Mouse (Mus musculus) cortical plate, adult 2 months (tissue): Measurements from ENCODE around the gene E030018B13Rik. TPM values are rescaled to one million over a fixed set of nuclear protein-coding genes. Genes with fewer than 3 reads are reported as not detected.
A peak's percentile ranks its signal among the peaks of the same experiment; 100 is the strongest.

ENCODE experiments used
- H3K27ac ChIP-seq: fragments of 200-500 bp; 2 replicates; pipeline ENCODE4 v1.5.1; 2012; ENCODE audit warnings: low read length, control low read depth, inconsistent platforms; ENCODE audit not compliant: insufficient read depth
- H3K4me1 ChIP-seq: fragments of 200-500 bp; 2 replicates; pipeline ENCODE4 v1.6.1; 2011; ENCODE audit warnings: low read length; ENCODE audit not compliant: control insufficient read depth, insufficient read depth
- H3K4me3 ChIP-seq: fragments of 200-500 bp; 2 replicates; pipeline ENCODE4 v1.5.1; 2011; ENCODE audit warnings: mild to moderate bottlenecking, low read length, control low read depth; ENCODE audit not compliant: insufficient read depth
- CTCF ChIP-seq: fragments of 200-500 bp; IDR thresholded peaks from 2 replicates; pipeline ENCODE4 v1.5.1; 2011; ENCODE audit warnings: mild to moderate bottlenecking, control low read depth, low read length; ENCODE audit not compliant: insufficient read depth; ENCODE audit errors: extremely low read depth
- POLR2A ChIP-seq: fragments of 200-500 bp; IDR thresholded peaks from 2 replicates; pipeline ENCODE4 v1.6.1; 2011; ENCODE audit warnings: mild to moderate bottlenecking, low read length, control low read depth; ENCODE audit not compliant: insufficient read depth; ENCODE audit errors: extremely low read depth
- polyA plus RNA-seq: library from polyadenylated mRNA; depleted of rRNA; stranded (reverse); fragments of >200 nt; gene quantifications from 2 replicates; pipeline ENCODE4 v1.2.3, GENCODE M21; 2012

The E030018B13Rik gene
- polyA plus RNA-seq, 1 experiment = not detected

GRCm38 (mm10) chr7:63936188-63936985 lies 19.7 kb downstream of the E030018B13Rik start:
- Histone ChIP-seq H3K4me3 (peak overlapping the region; percentile 75), H3K4me1 (peaks cover 5% of the 10 kb centered on the region), H3K27ac (peak overlapping the region; percentile 99)
- TF ChIP-seq CTCF (peak; percentile 34; the same call in 1 of the 2 replicates), POLR2A (no peak)

GRCm38 (mm10) chr7:63936986-63937235 lies 20.3 kb downstream of the E030018B13Rik start:
- no peak for TF ChIP-seq POLR2A
- TF ChIP-seq CTCF = no peak
- H3K4me1 ChIP-seq = peaks cover 5% of the 10 kb centered on the region
- peak overlapping the region; percentile 75 for H3K4me3 ChIP-seq
- H3K27ac ChIP-seq = peak overlapping the region; percentile 99

GRCm38 (mm10) chr7:63937236-63938065 lies 20.8 kb downstream of the E030018B13Rik start:
- peak overlapping the region; percentile 75 for H3K4me3 ChIP-seq
- H3K4me1 ChIP-seq = peaks cover 5% of the 10 kb centered on the region
- no peak for TF ChIP-seq POLR2A
- TF ChIP-seq CTCF = no peak
- peak overlapping the region; percentile 99 for H3K27ac ChIP-seq

GRCm38 (mm10) chr7:63938066-63938913 lies 21.6 kb downstream of the E030018B13Rik start:
- peak overlapping the region; percentile 75 for H3K4me3 ChIP-seq
- H3K4me1 ChIP-seq = peaks cover 5% of the 10 kb centered on the region
- TF ChIP-seq CTCF (no peak), POLR2A (peak; percentile 64; the same call in 1 of the 2 replicates)
- H3K27ac ChIP-seq = peak overlapping the region; percentile 99

- Histone ChIP-seq H3K4me1 (peaks cover 5% of the 10 kb centered on the region), H3K4me3 (peak within 1 kb of the TSS; percentile 75), H3K27ac (peak within 1 kb of the TSS; percentile 99)
- TF ChIP-seq POLR2A (peak; percentile 79), CTCF (no peak)
Observed at GRCm38 (mm10) chr7:63938914-63939396, 22.3 kb downstream of the E030018B13Rik start, which contains the start of gene Klf13. TSS of gene Klf13 (minus strand) at chr7:63938915.

- Histone ChIP-seq H3K4me1 (peaks cover 2% of the 10 kb centered on the region), H3K4me3 (peak overlapping the region; percentile 75), H3K27ac (peak overlapping the region; percentile 99)
- TF ChIP-seq CTCF (no peak), POLR2A (no peak)
Observed at GRCm38 (mm10) chr7:63939397-63939951, 22.8 kb downstream of the E030018B13Rik start.

GRCm38 (mm10) chr7:63940321-63940720 lies 23.7 kb downstream of the E030018B13Rik start:
- Histone ChIP-seq H3K4me1 (peaks cover 1% of the 10 kb centered on the region; the same call in 1 of the 2 replicates), H3K4me3 (no peak overlapping the region), H3K27ac (no peak overlapping the region)
- TF ChIP-seq POLR2A (no peak), CTCF (no peak)

- Histone ChIP-seq H3K4me3 (no peak overlapping the region), H3K27ac (no peak overlapping the region), H3K4me1 (no peaks in the 10 kb centered on the region)
- TF ChIP-seq POLR2A (no peak), CTCF (no peak)
Observed at GRCm38 (mm10) chr7:63941050-63941449, 24.4 kb downstream of the E030018B13Rik start.
